ENCODE assay signal across 19 mouse cellular contexts in genomic region chr17:56273482-56273881, GRCm38 (mm10). TPM values are rescaled to one million over a fixed set of nuclear protein-coding genes. Genes with fewer than 3 reads are reported as not detected.
DNase-seq lines count a peak whose midpoint lies in the region; ATAC-seq and TF ChIP-seq lines count a peak whose summit lies in the region.
"Had no signal": no experiment of that assay in that cellular context is flagged by ENCODE, and none has a peak within 500 bp of the region (broad histone marks: within the 10 kb centered on the region; RNA-seq: fewer than 3 reads in every experiment).

No protein-coding gene starts in this region.

- no peak for TF ChIP-seq CTCF in layer of hippocampus, adult 2 months (conservative IDR thresholded peaks at IDR 0.05)
- TF ChIP-seq CTCF in liver, postnatal 0 days (IDR thresholded peaks at IDR 0.05; ENCODE audit: low read depth), result no peak

- peaks cover 49% of the 10 kb centered on the region for H3K36me3 ChIP-seq in heart, embryonic 12.5 days
- H3K36me3 ChIP-seq in embryonic facial prominence, embryonic 13.5 days, result peaks cover 31% of the 10 kb centered on the region
- peaks cover 28% of the 10 kb centered on the region for H3K36me3 ChIP-seq in liver, postnatal 0 days (replicated peaks; ENCODE audit: insufficient read depth, low read length)
- H3K36me3 ChIP-seq in forebrain, embryonic 16.5 days (ENCODE audit: control insufficient read depth, insufficient read depth), result no peaks in the 10 kb centered on the region

- DNase-seq in heart, adult 9 months (ENCODE audit: low spot score in 2 of 2), result no peak
- DNase-seq in layer of hippocampus, adult 2 months (ENCODE audit: low spot score in 2 of 2), result no peak
- no peak for DNase-seq in layer of hippocampus, postnatal 36 days
- DNase-seq in liver, postnatal 0 days, result no peak
- no peak for DNase-seq in retina, embryonic 14.5 days (ENCODE audit: low spot score)
- DNase-seq: B cell, adult 2 months; cerebellum, adult 11-12 months; kidney, adult 11 months; lung, postnatal 36 days; midbrain, embryonic 14.5 days had no signal

- no peak for ATAC-seq in heart, embryonic 12.5 days (ENCODE audit: insufficient number of reproducible peaks, low FRiP score)
- no peak for ATAC-seq in embryonic facial prominence, embryonic 13.5 days (ENCODE audit: insufficient number of reproducible peaks, insufficient read depth, low FRiP score, low TSS enrichment, low read depth)
- no peak for ATAC-seq in liver, postnatal 0 days
- no peak for ATAC-seq in forebrain, embryonic 16.5 days
- ATAC-seq: forebrain, embryonic 13.5 days had no signal

- no peak overlapping the region for H3K4me2 ChIP-seq in heart, embryonic 12.5 days
- no peak overlapping the region for H3K4me2 ChIP-seq in embryonic facial prominence, embryonic 13.5 days
- no peak overlapping the region for H3K4me2 ChIP-seq in liver, postnatal 0 days (ENCODE audit: low read depth, low read length)
- no peak overlapping the region for H3K4me2 ChIP-seq in forebrain, embryonic 16.5 days (ENCODE audit: low read length)
- H3K4me2 ChIP-seq: forebrain, embryonic 13.5 days; limb, embryonic 15.5 days had no signal

- peak overlapping the region; percentile 38 for H3K9ac ChIP-seq in heart, embryonic 12.5 days
- peak overlapping the region; percentile 37 for H3K9ac ChIP-seq in embryonic facial prominence, embryonic 13.5 days
- H3K9ac ChIP-seq in liver, postnatal 0 days (replicated peaks), result peak overlapping the region; percentile 30
- H3K9ac ChIP-seq in forebrain, embryonic 16.5 days (replicated peaks; ENCODE audit: low read depth, low read length), result no peak overlapping the region
- H3K9ac ChIP-seq: forebrain, embryonic 13.5 days; limb, embryonic 15.5 days had no signal

- WGBS in heart, embryonic 12.5 days, result 81% methylated on average over 7 of the region's 7 CpGs
- WGBS in embryonic facial prominence, embryonic 13.5 days, result 77% methylated on average over 7 of the region's 7 CpGs
- 83% methylated on average over 7 of the region's 7 CpGs for WGBS in liver, postnatal 0 days (ENCODE audit: insufficient replicate concordance)
- 88% methylated on average over 7 of the region's 7 CpGs for WGBS in forebrain, embryonic 16.5 days

- peaks cover 45% of the 10 kb centered on the region for H3K4me1 ChIP-seq in heart, embryonic 12.5 days (replicated peaks)
- H3K4me1 ChIP-seq in embryonic facial prominence, embryonic 13.5 days, result peaks cover 26% of the 10 kb centered on the region
- peaks cover 35% of the 10 kb centered on the region for H3K4me1 ChIP-seq in liver, postnatal 0 days (ENCODE audit: insufficient read depth)
- H3K4me1 ChIP-seq in forebrain, embryonic 16.5 days (replicated peaks; ENCODE audit: control insufficient read depth, insufficient read depth, low read length), result peaks cover 19% of the 10 kb centered on the region

- TF ChIP-seq EP300 in liver, postnatal 0 days (IDR thresholded peaks at IDR 0.05; ENCODE audit: low read depth), result no peak

- no peaks in the 10 kb centered on the region for H3K9me3 ChIP-seq in heart, embryonic 12.5 days (replicated peaks)
- no peaks in the 10 kb centered on the region for H3K9me3 ChIP-seq in embryonic facial prominence, embryonic 13.5 days
- no peaks in the 10 kb centered on the region for H3K9me3 ChIP-seq in liver, postnatal 0 days (ENCODE audit: low read length)
- no peaks in the 10 kb centered on the region for H3K9me3 ChIP-seq in forebrain, embryonic 16.5 days (ENCODE audit: control insufficient read depth, low read length)
- H3K9me3 ChIP-seq: forebrain, embryonic 13.5 days; limb, embryonic 15.5 days had no signal

- no peaks in the 10 kb centered on the region for H3K27me3 ChIP-seq in heart, embryonic 12.5 days (replicated peaks)
- no peaks in the 10 kb centered on the region for H3K27me3 ChIP-seq in embryonic facial prominence, embryonic 13.5 days
- no peaks in the 10 kb centered on the region for H3K27me3 ChIP-seq in liver, postnatal 0 days (ENCODE audit: insufficient read depth, low read length)
- H3K27me3 ChIP-seq in forebrain, embryonic 16.5 days (replicated peaks; ENCODE audit: control insufficient read depth, insufficient read depth, low read length), result no peaks in the 10 kb centered on the region
- H3K27me3 ChIP-seq: forebrain, embryonic 13.5 days; limb, embryonic 15.5 days had no signal

- H3K4me3 ChIP-seq in heart, embryonic 12.5 days, result no peak overlapping the region
- H3K4me3 ChIP-seq in layer of hippocampus, adult 2 months, result no peak overlapping the region
- no peak overlapping the region for H3K4me3 ChIP-seq in embryonic facial prominence, embryonic 13.5 days
- H3K4me3 ChIP-seq in liver, postnatal 0 days (ENCODE audit: low read depth, low read length), result no peak overlapping the region
- H3K4me3 ChIP-seq in forebrain, embryonic 16.5 days (replicated peaks; ENCODE audit: low read length), result no peak overlapping the region
- H3K4me3 ChIP-seq: forebrain, embryonic 13.5 days; limb, embryonic 15.5 days had no signal

- H3K27ac ChIP-seq in heart, embryonic 12.5 days (ENCODE audit: poor library complexity, severe bottlenecking), result no peak overlapping the region
- H3K27ac ChIP-seq in layer of hippocampus, adult 2 months, result peak overlapping the region; percentile 37; the same call in 1 of the 2 replicates
- no peak overlapping the region for H3K27ac ChIP-seq in embryonic facial prominence, embryonic 13.5 days
- H3K27ac ChIP-seq in liver, postnatal 0 days (ENCODE audit: low read depth), result peak overlapping the region; percentile 16
- H3K27ac ChIP-seq in forebrain, embryonic 16.5 days (ENCODE audit: low read length), result no peak overlapping the region
- H3K27ac ChIP-seq: forebrain, embryonic 13.5 days; limb, embryonic 15.5 days had no signal

RNA-seq across cellular contexts. Expression of gene Ticam1, which starts 3.1 kb away (rescaled TPM):
- polyA plus RNA-seq in heart, embryonic 12.5 days (2016; fragmentation: Nextera tagmentation; extraction: Ambion mirVana), result 8.6 and 9.5 TPM in 2 replicates
- total RNA-seq in layer of hippocampus, adult 2 months (2021), result 1 to 10 TPM; 6.1 to 7.1 TPM
- 1 to 10 TPM; 6.1 to 6.7 TPM for total RNA-seq in layer of hippocampus, postnatal 36 days (2021)
- polyA plus RNA-seq in embryonic facial prominence, embryonic 13.5 days (2015; fragmentation: Nextera tagmentation; extraction: Ambion mirVana), result 4.1 and 4.3 TPM in 2 replicates
- 2.6 and 3.1 TPM in 2 replicates for polyA plus RNA-seq in liver, postnatal 0 days (2015; fragmentation: Nextera tagmentation; extraction: Ambion mirVana)
- polyA plus RNA-seq in forebrain, embryonic 16.5 days (2015; fragmentation: Nextera tagmentation; extraction: Ambion mirVana), result 1.6 and 1.9 TPM in 2 replicates

RNA-seq across cellular contexts. Expression of gene Fem1a, which starts 16.9 kb away (rescaled TPM):
- 19.5 and 19.9 TPM in 2 replicates for polyA plus RNA-seq in heart, embryonic 12.5 days (2016; fragmentation: Nextera tagmentation; extraction: Ambion mirVana)
- 10 to 100 TPM; 36.4 to 37.1 TPM for total RNA-seq in layer of hippocampus, adult 2 months (2021)
- 10 to 100 TPM; 34.3 to 35.7 TPM for total RNA-seq in layer of hippocampus, postnatal 36 days (2021)
- 13.5 and 14.1 TPM in 2 replicates for polyA plus RNA-seq in embryonic facial prominence, embryonic 13.5 days (2015; fragmentation: Nextera tagmentation; extraction: Ambion mirVana)
- 5.1 and 5.2 TPM in 2 replicates for polyA plus RNA-seq in liver, postnatal 0 days (2015; fragmentation: Nextera tagmentation; extraction: Ambion mirVana)
- 23.4 and 24.5 TPM in 2 replicates for polyA plus RNA-seq in forebrain, embryonic 16.5 days (2015; fragmentation: Nextera tagmentation; extraction: Ambion mirVana)

RNA-seq across cellular contexts. Expression of gene Plin3, which starts 19.2 kb away (rescaled TPM):
- polyA plus RNA-seq in heart, embryonic 12.5 days (2016; fragmentation: Nextera tagmentation; extraction: Ambion mirVana), result 59.1 and 60.0 TPM in 2 replicates
- total RNA-seq in layer of hippocampus, adult 2 months (2021), result 10 to 100 TPM; 16.8 to 17.2 TPM
- 10 to 100 TPM; 10.9 to 15.0 TPM for total RNA-seq in layer of hippocampus, postnatal 36 days (2021)
- polyA plus RNA-seq in embryonic facial prominence, embryonic 13.5 days (2015; fragmentation: Nextera tagmentation; extraction: Ambion mirVana), result 65.8 and 83.2 TPM in 2 replicates
- 25.8 and 26.8 TPM in 2 replicates for polyA plus RNA-seq in liver, postnatal 0 days (2015; fragmentation: Nextera tagmentation; extraction: Ambion mirVana)
- 9.3 and 12.6 TPM in 2 replicates for polyA plus RNA-seq in forebrain, embryonic 16.5 days (2015; fragmentation: Nextera tagmentation; extraction: Ambion mirVana)

RNA-seq across cellular contexts. Expression of gene Arrdc5, which starts 26.6 kb away (rescaled TPM):
- polyA plus RNA-seq in heart, embryonic 12.5 days (2016; fragmentation: Nextera tagmentation; extraction: Ambion mirVana), result not detected in 2 replicates
- not detected for total RNA-seq in layer of hippocampus, adult 2 months (2021)
- total RNA-seq in layer of hippocampus, postnatal 36 days (2021), result not detected
- not detected in 2 replicates for polyA plus RNA-seq in embryonic facial prominence, embryonic 13.5 days (2015; fragmentation: Nextera tagmentation; extraction: Ambion mirVana)
- polyA plus RNA-seq in liver, postnatal 0 days (2015; fragmentation: Nextera tagmentation; extraction: Ambion mirVana), result not detected in 2 replicates
- not detected in 2 replicates for polyA plus RNA-seq in forebrain, embryonic 16.5 days (2015; fragmentation: Nextera tagmentation; extraction: Ambion mirVana)
- total RNA-seq: granulocyte monocyte progenitor cell, adult 5-6 weeks; layer of hippocampus, adult 8-10 months; left cerebral cortex, adult 8-10 months had no signal
- polyA plus RNA-seq: forebrain, embryonic 13.5 days; hindbrain, embryonic 11.5 days; limb, embryonic 15.5 days; midbrain, embryonic 14.5 days had no signal

RNA-seq across cellular contexts. Expression of gene Uhrf1, which starts 29.6 kb away (rescaled TPM):
- 88.4 and 91.2 TPM in 2 replicates for polyA plus RNA-seq in heart, embryonic 12.5 days (2016; fragmentation: Nextera tagmentation; extraction: Ambion mirVana)
- 1 to 10 TPM; 1.7 to 2.1 TPM for total RNA-seq in layer of hippocampus, adult 2 months (2021)
- 1 to 10 TPM; 1.2 to 1.3 TPM for total RNA-seq in layer of hippocampus, postnatal 36 days (2021)
- polyA plus RNA-seq in embryonic facial prominence, embryonic 13.5 days (2015; fragmentation: Nextera tagmentation; extraction: Ambion mirVana), result 135 and 143 TPM in 2 replicates
- polyA plus RNA-seq in liver, postnatal 0 days (2015; fragmentation: Nextera tagmentation; extraction: Ambion mirVana), result 37.8 and 43.5 TPM in 2 replicates
- polyA plus RNA-seq in forebrain, embryonic 16.5 days (2015; fragmentation: Nextera tagmentation; extraction: Ambion mirVana), result 48.1 and 52.2 TPM in 2 replicates

Comparison
In these comparisons a context has a peak if more than half of its experiments do, and no peak if none do; other contexts are left out.
1. H3K27ac ChIP-seq: peak in layer of hippocampus, adult 2 months (single experiment) and liver, postnatal 0 days (single experiment); none in heart, embryonic 12.5 days (single experiment), embryonic facial prominence, embryonic 13.5 days (single experiment) and forebrain, embryonic 16.5 days (single experiment).